Mouse (Mus musculus) ES-Bruce4 (cell line): ENCODE data around the gene Cyb5d1. TPM values are rescaled to one million over a fixed set of nuclear protein-coding genes. Genes with fewer than 3 reads are reported as not detected.

Experiments used
- H3K27ac ChIP-seq: 2 replicates; pipeline ENCODE4 v1.5.1; 2012; ENCODE audit warnings: low read length, inconsistent platforms; ENCODE audit not compliant: insufficient read depth
- H3K27me3 ChIP-seq: 2 replicates; pipeline ENCODE4 v1.6.1; 2012; ENCODE audit warnings: mild to moderate bottlenecking, low read length, inconsistent platforms; ENCODE audit not compliant: control insufficient read depth, poor library complexity, insufficient read depth, severe bottlenecking
- H3K36me3 ChIP-seq: 2 replicates; pipeline ENCODE4 v1.6.1; 2012; ENCODE audit warnings: inconsistent platforms, mild to moderate bottlenecking, low read length, moderate library complexity; ENCODE audit not compliant: control insufficient read depth, poor library complexity, insufficient read depth, severe bottlenecking
- H3K4me1 ChIP-seq: one replicate; pipeline ENCODE4 v1.8.1; 2011; ENCODE audit warnings: low read length; ENCODE audit not compliant: control insufficient read depth, insufficient read depth
- H3K4me3 ChIP-seq: 2 replicates; pipeline ENCODE4 v1.5.1; 2011; ENCODE audit warnings: low read depth, mild to moderate bottlenecking, low read length
- H3K9ac ChIP-seq: 2 replicates; pipeline ENCODE4 v1.6.1; 2012; ENCODE audit warnings: low read depth, mild to moderate bottlenecking, inconsistent platforms; ENCODE audit not compliant: poor library complexity, severe bottlenecking
- H3K9me3 ChIP-seq: replicated peaks from 2 replicates; pipeline ENCODE4 v1.6.1; 2012; ENCODE audit warnings: mild to moderate bottlenecking, low read length, inconsistent platforms; ENCODE audit not compliant: control insufficient read depth, poor library complexity, insufficient read depth, severe bottlenecking
- CTCF ChIP-seq: IDR thresholded peaks from one replicate; pipeline ENCODE4 v1.8.1; 2011; ENCODE audit warnings: low read depth, low read length
- EP300 ChIP-seq: IDR thresholded peaks from 2 replicates; pipeline ENCODE4 v1.6.1; 2011; ENCODE audit warnings: low read depth, low read length; ENCODE audit not compliant: insufficient read depth
- POLR2A ChIP-seq: IDR thresholded peaks from one replicate; pipeline ENCODE4 v1.8.1; 2011; ENCODE audit warnings: low read length; ENCODE audit not compliant: insufficient read depth
- polyA plus RNA-seq: library from polyadenylated mRNA; stranded (reverse); fragments of >200 nt; gene quantifications from 2 replicates; pipeline ENCODE4 v1.2.4, GENCODE M21; 2011; ENCODE audit warnings: low read depth; ENCODE audit not compliant: missing spikeins, insufficient read depth, insufficient read length

Cyb5d1 gene
- polyA plus RNA-seq, 1 experiment, result 21.1 TPM

DNA sequence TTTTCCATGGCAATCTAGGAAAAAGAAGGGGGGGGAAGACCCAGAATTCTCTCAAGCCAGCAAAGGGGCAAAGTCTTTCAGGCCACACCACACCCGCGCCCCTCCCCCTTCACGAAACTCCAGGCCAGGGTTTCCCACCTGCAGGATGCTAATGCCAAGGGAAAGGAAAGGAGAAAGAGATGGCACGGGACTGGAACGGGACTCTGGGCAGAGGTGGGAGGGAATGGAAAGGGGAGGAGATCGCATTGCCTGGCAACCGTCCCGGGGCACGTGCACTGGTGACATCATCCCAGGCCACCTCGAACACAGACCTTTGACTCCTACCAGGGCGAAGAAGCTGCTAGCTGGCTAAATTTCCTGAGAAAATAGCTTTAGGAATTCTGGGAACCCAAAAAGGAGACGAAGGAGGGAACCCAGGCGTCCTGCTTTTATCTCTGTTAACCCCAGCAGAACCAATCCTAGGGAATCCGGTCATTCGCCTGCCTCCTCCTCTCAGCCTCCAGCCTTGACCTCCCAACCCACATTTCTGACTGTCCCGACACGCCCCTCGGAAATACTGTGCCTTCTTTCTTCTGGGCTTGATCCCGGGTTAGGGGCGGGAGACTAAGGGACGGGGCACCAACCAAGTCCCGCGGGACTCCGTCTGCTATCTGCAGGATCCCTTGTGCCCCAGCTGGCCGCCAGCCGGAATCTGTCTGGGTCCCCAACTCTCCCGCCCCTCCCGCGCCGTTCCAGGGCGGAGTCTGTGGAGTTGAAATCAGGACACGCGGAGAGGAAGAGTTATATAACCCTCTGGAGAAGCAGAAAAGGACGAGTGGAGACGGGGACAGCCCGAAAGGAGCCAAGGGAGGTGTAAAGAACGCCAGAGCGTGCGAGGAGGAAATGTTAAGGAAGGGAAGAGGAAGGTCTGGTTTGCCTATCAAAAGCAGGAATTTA lies 22.3 kb upstream of the Cyb5d1 start:
- peak overlapping the region; percentile 81 for H3K27ac ChIP-seq
- TF ChIP-seq EP300 (peak; percentile 97), CTCF (no peak)
- H3K9ac ChIP-seq, result peak overlapping the region; percentile 79
- H3K9me3 ChIP-seq, result no peaks in the 10 kb centered on the region
- no peaks in the 10 kb centered on the region for H3K36me3 ChIP-seq
- peaks cover 15% of the 10 kb centered on the region for H3K4me1 ChIP-seq
- peak overlapping the region; percentile 71 for H3K4me3 ChIP-seq
- no peaks in the 10 kb centered on the region for H3K27me3 ChIP-seq

- peak overlapping the region; percentile 80 for H3K27ac ChIP-seq
- H3K4me3 ChIP-seq, result peak overlapping the region; percentile 71
- peaks cover 15% of the 10 kb centered on the region for H3K4me1 ChIP-seq
- peak overlapping the region; percentile 12; the same call in 1 of the 2 replicates for H3K9ac ChIP-seq
- TF ChIP-seq CTCF, result no peak
- no peak for TF ChIP-seq POLR2A
- TF ChIP-seq EP300, result no peak
- H3K27me3 ChIP-seq, result no peaks in the 10 kb centered on the region
- no peaks in the 10 kb centered on the region for H3K9me3 ChIP-seq
- H3K36me3 ChIP-seq, result no peaks in the 10 kb centered on the region
These were observed 21.6 kb upstream of the Cyb5d1 start for GRCm38 (mm10) chr11:69416921-69417448.

DNA sequence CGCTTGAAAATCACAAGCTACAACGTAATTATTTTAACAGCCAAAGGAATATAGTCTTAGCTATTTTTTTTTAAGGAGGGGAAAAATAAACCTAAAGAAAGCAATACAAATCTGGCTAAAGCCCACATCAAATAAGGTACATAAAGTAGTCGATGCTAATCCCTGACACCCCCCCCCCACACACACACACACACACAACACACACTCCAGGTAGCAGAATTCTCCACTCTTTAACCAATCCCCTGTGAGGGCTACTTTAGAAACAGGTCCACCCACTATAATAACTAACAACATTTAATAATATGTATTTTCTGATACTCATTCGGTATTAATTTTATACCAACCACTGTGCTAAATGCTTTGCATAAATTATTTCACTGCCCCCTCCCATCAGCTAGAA lies 21.1 kb upstream of the Cyb5d1 start:
- no peaks in the 10 kb centered on the region for H3K36me3 ChIP-seq
- TF ChIP-seq EP300, result no peak
- TF ChIP-seq POLR2A, result no peak
- no peak for TF ChIP-seq CTCF
- no peak overlapping the region for H3K4me3 ChIP-seq
- H3K4me1 ChIP-seq, result peaks cover 15% of the 10 kb centered on the region
- H3K27me3 ChIP-seq, result no peaks in the 10 kb centered on the region
- H3K27ac ChIP-seq, result no peak overlapping the region
- H3K9ac ChIP-seq, result peak overlapping the region; percentile 80
- no peaks in the 10 kb centered on the region for H3K9me3 ChIP-seq

DNA sequence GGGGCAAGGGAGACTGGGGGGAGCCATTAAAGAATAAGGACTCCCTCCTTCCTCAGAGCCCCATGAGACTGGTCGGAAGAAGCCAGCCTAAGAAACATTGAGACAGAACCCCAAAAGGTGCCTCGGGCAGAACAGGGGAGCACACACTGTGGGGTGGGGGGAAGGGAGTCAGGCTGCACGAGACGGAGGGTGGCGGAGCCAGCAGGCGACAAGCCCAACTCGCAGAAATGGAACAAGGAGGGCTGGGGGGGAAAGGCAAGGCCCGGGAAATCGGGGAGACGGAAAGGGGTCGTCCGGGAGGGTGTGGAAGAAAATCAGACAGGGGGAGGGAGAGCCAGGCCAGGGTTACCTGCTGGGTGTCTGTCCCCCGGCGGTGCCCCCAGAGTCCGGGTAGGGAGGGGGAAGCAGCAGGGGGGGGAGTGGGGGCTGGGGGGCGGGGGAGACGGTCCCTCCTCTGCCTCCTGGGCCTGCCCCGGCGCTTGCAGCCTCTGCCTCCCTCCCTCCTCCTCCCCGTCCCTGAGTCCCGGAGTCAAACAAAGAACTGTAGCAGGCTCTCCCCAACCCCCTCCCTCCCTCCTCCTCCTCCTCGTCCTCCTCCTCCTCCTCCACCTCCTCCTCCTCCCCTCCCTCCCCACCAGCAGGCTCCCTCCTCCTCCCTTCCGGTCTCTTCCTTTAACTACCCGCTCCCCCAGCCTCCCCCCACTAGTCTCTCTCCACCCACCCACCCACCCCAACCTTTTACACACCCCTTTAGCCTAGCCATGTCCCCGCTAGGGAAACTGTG lies 20.4 kb upstream of the Cyb5d1 start:
- Histone ChIP-seq H3K9ac (peak overlapping the region; percentile 80), H3K4me1 (peaks cover 13% of the 10 kb centered on the region), H3K27ac (no peak overlapping the region; the same call in 1 of the 2 replicates), H3K4me3 (peak overlapping the region; percentile 80), H3K27me3 (no peaks in the 10 kb centered on the region), H3K36me3 (no peaks in the 10 kb centered on the region), H3K9me3 (no peaks in the 10 kb centered on the region)
- TF ChIP-seq EP300, result 0 out of 2 replicates have a peak, but pooled peaks have one; percentile 62
- TF ChIP-seq POLR2A, result no peak

DNA sequence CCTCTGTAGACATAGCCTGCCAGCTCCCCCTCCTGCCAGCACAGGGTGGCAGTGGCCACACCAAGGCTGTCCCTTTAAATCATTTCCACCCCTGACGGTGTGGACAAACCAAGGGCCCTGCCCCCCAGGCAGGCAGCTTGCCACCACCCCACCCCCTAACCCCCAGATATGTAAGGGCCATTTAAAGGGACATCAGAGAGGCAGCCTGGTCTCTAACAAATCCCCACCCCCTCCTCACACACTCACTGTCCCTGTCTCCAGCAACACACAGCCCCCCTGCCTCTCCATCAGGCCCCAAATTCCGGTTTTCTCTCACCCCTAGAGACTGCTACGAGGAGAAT lies 19.9 kb upstream of the Cyb5d1 start:
- no peak for TF ChIP-seq EP300
- no peak for TF ChIP-seq POLR2A
- TF ChIP-seq CTCF, result no peak
- peak overlapping the region; percentile 80 for H3K9ac ChIP-seq
- no peak overlapping the region for H3K27ac ChIP-seq
- H3K4me3 ChIP-seq, result peak overlapping the region; percentile 80
- no peaks in the 10 kb centered on the region for H3K9me3 ChIP-seq
- H3K36me3 ChIP-seq, result no peaks in the 10 kb centered on the region
- H3K4me1 ChIP-seq, result peaks cover 13% of the 10 kb centered on the region
- no peaks in the 10 kb centered on the region for H3K27me3 ChIP-seq
